Mouse (Mus musculus) heart, postnatal 0 days (tissue): Measurements from ENCODE around the gene Coa4.

Source experiments
- CTCF ChIP-seq: IDR thresholded peaks from 2 replicates; pipeline ENCODE4 v1.5.1; 2016; ENCODE audit warnings: antibody characterized with exemption, control low read depth, low read depth
- EP300 ChIP-seq: IDR thresholded peaks from 2 replicates; pipeline ENCODE4 v1.6.1; 2016; ENCODE audit warnings: antibody characterized with exemption, low read depth

GRCm38 (mm10) chr7:100496371-100496770 lies 40.5 kb upstream of the Coa4 start:
- TF ChIP-seq CTCF, result no peak
- no peak for TF ChIP-seq EP300
